Mouse (Mus musculus) granulocyte monocyte progenitor cell, adult 5-6 weeks (primary cell): ENCODE data around the gene Tmem19. TPM values are rescaled to one million over a fixed set of nuclear protein-coding genes. Genes with fewer than 3 reads are reported as not detected.
"Not testable (repeated sequence)": the region's sequence is repeated elsewhere in the genome, so short reads cannot be mapped to it uniquely, and the experiment has no call there.

Experiments
- ATAC-seq: replicated peaks from 2 replicates; pipeline ENCODE4 v1.8.0; 2016; ENCODE audit warnings: mild to moderate bottlenecking, moderate TSS enrichment, inconsistent platforms; ENCODE audit not compliant: poor library complexity, severe bottlenecking
- total RNA-seq, 2 experiments: library from RNA; stranded (forward) in 1 of 2; stranded (reverse) in 1 of 2; fragments of 200-712, 200-1000 nt in 1 of 2; fragments of >200 nt in 1 of 2; fragmentation: Nextera tagmentation in 1 of 2; gene quantifications; 2 replicates each; pipeline ENCODE4 v1.2.3; 2014 to 2017

Gene Tmem19
- total RNA-seq, 2 experiments from 2014 or later: 13.0 to 13.3 TPM

- ATAC-seq: no peak
Observed at GRCm38 (mm10) chr10:115349509-115349908, 12.8 kb downstream of the Tmem19 start.

GRCm38 (mm10) chr10:115349029-115349428, 13.3 kb downstream of the Tmem19 start:
- no peak for ATAC-seq

- no peak for ATAC-seq
Observed at GRCm38 (mm10) chr10:115348131-115348530, 14.2 kb downstream of the Tmem19 start.

- ATAC-seq: no peak
Observed at GRCm38 (mm10) chr10:115346444-115346843, 15.9 kb downstream of the Tmem19 start.

- ATAC-seq: peak; percentile 97
Observed at GRCm38 (mm10) chr10:115342771-115343425, 19.4 kb downstream of the Tmem19 start.

- no peak for ATAC-seq
Observed at GRCm38 (mm10) chr10:115339820-115340328, 22.4 kb downstream of the Tmem19 start.

- ATAC-seq: no peak
Observed at GRCm38 (mm10) chr10:115336901-115337300, 25.4 kb downstream of the Tmem19 start.

GRCm38 (mm10) chr10:115333528-115333927, 28.8 kb downstream of the Tmem19 start:
- ATAC-seq: no peak

- no peak for ATAC-seq
Observed at GRCm38 (mm10) chr10:115332997-115333396, 29.3 kb downstream of the Tmem19 start.

- ATAC-seq: no peak
Observed at GRCm38 (mm10) chr10:115332420-115332952, 29.8 kb downstream of the Tmem19 start.

- ATAC-seq: no peak
Observed at GRCm38 (mm10) chr10:115329010-115329530, 33.2 kb downstream of the Tmem19 start.

- ATAC-seq: peak; percentile 97
Observed at GRCm38 (mm10) chr10:115328514-115328913, 33.8 kb downstream of the Tmem19 start.

GRCm38 (mm10) chr10:115323295-115323694, 39.0 kb downstream of the Tmem19 start:
- peak; percentile 65 for ATAC-seq

- peak; percentile 80 for ATAC-seq
Observed at GRCm38 (mm10) chr10:115321317-115322035, 40.8 kb downstream of the Tmem19 start.

- not testable (repeated sequence) for ATAC-seq
Observed at GRCm38 (mm10) chr10:115318388-115318787, 43.9 kb downstream of the Tmem19 start.

- ATAC-seq: no peak
Observed at GRCm38 (mm10) chr10:115316313-115316712, 46.0 kb downstream of the Tmem19 start.

GRCm38 (mm10) chr10:115315473-115316171, 46.7 kb downstream of the Tmem19 start, which contains the start of gene Rab21:
TSS of gene Rab21 (minus strand) at chr10:115315594.
- ATAC-seq: peak; percentile 65

GRCm38 (mm10) chr10:115314582-115315452, 47.5 kb downstream of the Tmem19 start:
- ATAC-seq: 0 out of 2 replicates have a peak, but pooled peaks have one; percentile 3

GRCm38 (mm10) chr10:115314287-115314581, 48.1 kb downstream of the Tmem19 start:
- no peak for ATAC-seq
